Mouse (Mus musculus) stomach, embryonic 15.5 days (tissue): ENCODE measurements around the gene B430306N03Rik. TPM values are rescaled to one million over a fixed set of nuclear protein-coding genes. Genes with fewer than 3 reads are reported as not detected.

Source experiments
- ATAC-seq: fragments of 200-750 bp; cut with Nextera tagmentation; 2 replicates; pipeline ENCODE4 v1.8.0; 2017; ENCODE audit warnings: low read depth, moderate number of reproducible peaks, moderate TSS enrichment; ENCODE audit not compliant: insufficient read depth, low FRiP score
- H3K27ac ChIP-seq: fragments of 300-500 bp; sonication (generic); 2 replicates; pipeline ENCODE4 v1.5.1; 2015; ENCODE audit warnings: mild to moderate bottlenecking, inconsistent platforms
- H3K27me3 ChIP-seq: fragments of 300-500 bp; sonication (generic); replicated peaks from 2 replicates; pipeline ENCODE4 v1.6.1; 2015; ENCODE audit warnings: inconsistent platforms
- H3K36me3 ChIP-seq: fragments of 300-500 bp; sonication (generic); 2 replicates; pipeline ENCODE4 v1.6.1; 2015; ENCODE audit warnings: inconsistent platforms
- H3K4me1 ChIP-seq: fragments of 300-500 bp; sonication (generic); 2 replicates; pipeline ENCODE4 v1.6.1; 2015; ENCODE audit warnings: inconsistent platforms
- H3K4me2 ChIP-seq: fragments of 300-500 bp; sonication (generic); 2 replicates; pipeline ENCODE4 v1.6.1; 2015; ENCODE audit warnings: mild to moderate bottlenecking, inconsistent platforms
- H3K4me3 ChIP-seq: fragments of 300-500 bp; sonication (generic); replicated peaks from 2 replicates; pipeline ENCODE4 v1.5.1; 2015; ENCODE audit warnings: inconsistent platforms
- H3K9ac ChIP-seq: fragments of 300-500 bp; sonication (generic); 2 replicates; pipeline ENCODE4 v1.6.1; 2015; ENCODE audit warnings: inconsistent platforms
- H3K9me3 ChIP-seq: fragments of 300-500 bp; sonication (generic); 2 replicates; pipeline ENCODE4 v1.6.1; 2016; ENCODE audit warnings: inconsistent platforms
- WGBS: fragments of 180-500 bp; shearing (Covaris S2); methylation state at CpG from one replicate; pipeline ENCODE4 v1.1.7; 2015; 5-methylcytosine and 5-hydroxymethylcytosine counted together
- polyA plus RNA-seq: library from polyadenylated mRNA; unstranded; fragments of >200 nt; fragmentation: Nextera tagmentation; extraction: Ambion mirVana; gene quantifications from 2 replicates; pipeline ENCODE4 v1.2.1, GENCODE M21; 2015

Gene B430306N03Rik
- polyA plus RNA-seq, 1 experiment from 2014 or later, result 0.99 TPM

GRCm38 (mm10) chr17:48280943-48281738 lies 34.8 kb upstream of the B430306N03Rik start:
- Histone ChIP-seq H3K4me2 (peak overlapping the region; percentile 52), H3K36me3 (no peaks in the 10 kb centered on the region), H3K4me1 (0 out of 2 replicates have a peak, but pooled peaks cover 6% of the 10 kb centered on the region), H3K27ac (no peak overlapping the region), H3K27me3 (no peaks in the 10 kb centered on the region), H3K4me3 (peak overlapping the region; percentile 28), H3K9me3 (no peaks in the 10 kb centered on the region), H3K9ac (no peak overlapping the region)
- 27% methylated on average over 18 of the region's 18 CpGs for WGBS
- peak; percentile 18; the same call in 1 of the 2 replicates for ATAC-seq

GRCm38 (mm10) chr17:48281739-48282085 lies 34.2 kb upstream of the B430306N03Rik start:
- H3K9ac ChIP-seq, result no peak overlapping the region
- H3K36me3 ChIP-seq, result no peaks in the 10 kb centered on the region
- ATAC-seq, result no peak
- H3K4me1 ChIP-seq, result 0 out of 2 replicates have a peak, but pooled peaks cover 6% of the 10 kb centered on the region
- no peaks in the 10 kb centered on the region for H3K27me3 ChIP-seq
- WGBS, result 2% methylated on average over 3 of the region's 3 CpGs
- no peak overlapping the region for H3K27ac ChIP-seq
- no peaks in the 10 kb centered on the region for H3K9me3 ChIP-seq
- H3K4me3 ChIP-seq, result peak overlapping the region; percentile 28
- H3K4me2 ChIP-seq, result peak overlapping the region; percentile 52

GRCm38 (mm10) chr17:48286765-48287164 lies 29.2 kb upstream of the B430306N03Rik start:
- Histone ChIP-seq H3K4me2 (no peak overlapping the region), H3K27me3 (no peaks in the 10 kb centered on the region), H3K9ac (no peak overlapping the region), H3K36me3 (no peaks in the 10 kb centered on the region), H3K4me3 (no peak overlapping the region), H3K4me1 (no peaks in the 10 kb centered on the region), H3K9me3 (no peaks in the 10 kb centered on the region), H3K27ac (no peak overlapping the region)
- WGBS, result 55% methylated on average over 1 of the region's 1 CpGs
- no peak for ATAC-seq

- H3K27ac ChIP-seq, result no peak overlapping the region
- H3K36me3 ChIP-seq, result no peaks in the 10 kb centered on the region
- no peaks in the 10 kb centered on the region for H3K27me3 ChIP-seq
- H3K4me2 ChIP-seq, result no peak overlapping the region
- WGBS, result 69% methylated on average over 2 of the region's 2 CpGs
- H3K4me3 ChIP-seq, result no peak overlapping the region
- H3K9me3 ChIP-seq, result no peaks in the 10 kb centered on the region
- no peaks in the 10 kb centered on the region for H3K4me1 ChIP-seq
- ATAC-seq, result no peak
- no peak overlapping the region for H3K9ac ChIP-seq
These were observed 28.7 kb upstream of the B430306N03Rik start for GRCm38 (mm10) chr17:48287276-48287675.

- Histone ChIP-seq H3K4me2 (no peak overlapping the region), H3K27me3 (no peaks in the 10 kb centered on the region), H3K9me3 (no peaks in the 10 kb centered on the region), H3K36me3 (no peaks in the 10 kb centered on the region), H3K27ac (no peak overlapping the region), H3K4me3 (no peak overlapping the region), H3K9ac (no peak overlapping the region), H3K4me1 (no peaks in the 10 kb centered on the region)
- WGBS, result 77% methylated on average over 5 of the region's 5 CpGs
- no peak for ATAC-seq
These were observed 22.3 kb upstream of the B430306N03Rik start for GRCm38 (mm10) chr17:48293500-48294194.

GRCm38 (mm10) chr17:48299203-48299602 lies 16.7 kb upstream of the B430306N03Rik start, which contains the start of gene Treml2:
Gene Treml2, plus strand, starts transcription at chr17:48299498.
- 17% methylated on average over 3 of the region's 4 CpGs for WGBS
- H3K27ac ChIP-seq, result no peak within 1 kb of the TSS
- no peak within 1 kb of the TSS for H3K4me3 ChIP-seq
- H3K4me2 ChIP-seq, result 0 out of 2 replicates have a peak within 1 kb of the TSS, but pooled peaks have one; percentile 16
- no peaks in the 10 kb centered on the region for H3K27me3 ChIP-seq
- H3K4me1 ChIP-seq, result no peaks in the 10 kb centered on the region
- no peak within 1 kb of the TSS for H3K9ac ChIP-seq
- ATAC-seq, result peak; percentile 57; the same call in 1 of the 2 replicates
- H3K36me3 ChIP-seq, result no peaks in the 10 kb centered on the region
- H3K9me3 ChIP-seq, result no peaks in the 10 kb centered on the region

GRCm38 (mm10) chr17:48299756-48300155 lies 16.2 kb upstream of the B430306N03Rik start:
- no peak overlapping the region for H3K27ac ChIP-seq
- no peak overlapping the region for H3K4me3 ChIP-seq
- 40% methylated on average over 7 of the region's 7 CpGs for WGBS
- H3K27me3 ChIP-seq, result no peaks in the 10 kb centered on the region
- H3K36me3 ChIP-seq, result no peaks in the 10 kb centered on the region
- no peak overlapping the region for H3K9ac ChIP-seq
- H3K4me2 ChIP-seq, result 0 out of 2 replicates have a peak overlapping the region, but pooled peaks have one; percentile 16
- H3K4me1 ChIP-seq, result no peaks in the 10 kb centered on the region
- H3K9me3 ChIP-seq, result no peaks in the 10 kb centered on the region
- no peak for ATAC-seq

- 65% methylated on average over 7 of the region's 7 CpGs for WGBS
- H3K4me2 ChIP-seq, result 0 out of 2 replicates have a peak overlapping the region, but pooled peaks have one; percentile 16
- peak; percentile 69; the same call in 1 of the 2 replicates for ATAC-seq
- H3K4me1 ChIP-seq, result no peaks in the 10 kb centered on the region
- no peaks in the 10 kb centered on the region for H3K9me3 ChIP-seq
- no peaks in the 10 kb centered on the region for H3K27me3 ChIP-seq
- H3K9ac ChIP-seq, result no peak overlapping the region
- H3K27ac ChIP-seq, result no peak overlapping the region
- H3K36me3 ChIP-seq, result no peaks in the 10 kb centered on the region
- no peak overlapping the region for H3K4me3 ChIP-seq
These were observed 15.7 kb upstream of the B430306N03Rik start for GRCm38 (mm10) chr17:48300199-48300598.

GRCm38 (mm10) chr17:48300861-48301260 lies 15.1 kb upstream of the B430306N03Rik start:
- 63% methylated on average over 9 of the region's 9 CpGs for WGBS
- no peak overlapping the region for H3K4me3 ChIP-seq
- ATAC-seq, result no peak
- no peaks in the 10 kb centered on the region for H3K9me3 ChIP-seq
- H3K4me1 ChIP-seq, result no peaks in the 10 kb centered on the region
- no peak overlapping the region for H3K4me2 ChIP-seq
- H3K27ac ChIP-seq, result no peak overlapping the region
- no peaks in the 10 kb centered on the region for H3K36me3 ChIP-seq
- H3K9ac ChIP-seq, result no peak overlapping the region
- no peaks in the 10 kb centered on the region for H3K27me3 ChIP-seq

GRCm38 (mm10) chr17:48301792-48302191 lies 14.1 kb upstream of the B430306N03Rik start:
- Histone ChIP-seq H3K27ac (no peak overlapping the region), H3K9ac (no peak overlapping the region), H3K4me3 (no peak overlapping the region), H3K4me1 (no peaks in the 10 kb centered on the region), H3K27me3 (no peaks in the 10 kb centered on the region), H3K36me3 (no peaks in the 10 kb centered on the region), H3K4me2 (no peak overlapping the region), H3K9me3 (no peaks in the 10 kb centered on the region)
- no peak for ATAC-seq
- 86% methylated on average over 5 of the region's 5 CpGs for WGBS

GRCm38 (mm10) chr17:48312124-48312523 lies 3.8 kb upstream of the B430306N03Rik start:
- H3K27me3 ChIP-seq, result no peaks in the 10 kb centered on the region
- H3K36me3 ChIP-seq, result no peaks in the 10 kb centered on the region
- no peak overlapping the region for H3K27ac ChIP-seq
- no peak for ATAC-seq
- no peak overlapping the region for H3K9ac ChIP-seq
- no peak overlapping the region for H3K4me3 ChIP-seq
- H3K4me2 ChIP-seq, result no peak overlapping the region
- no peaks in the 10 kb centered on the region for H3K9me3 ChIP-seq
- H3K4me1 ChIP-seq, result no peaks in the 10 kb centered on the region
- WGBS, result 51% methylated on average over 2 of the region's 2 CpGs

- Histone ChIP-seq H3K9me3 (no peaks in the 10 kb centered on the region), H3K27ac (no peak overlapping the region), H3K4me1 (no peaks in the 10 kb centered on the region), H3K4me2 (no peak overlapping the region), H3K36me3 (no peaks in the 10 kb centered on the region), H3K27me3 (no peaks in the 10 kb centered on the region), H3K4me3 (no peak overlapping the region), H3K9ac (no peak overlapping the region)
- 96% methylated on average over 1 of the region's 1 CpGs for WGBS
- no peak for ATAC-seq
These were observed 2.7 kb downstream of the B430306N03Rik start for GRCm38 (mm10) chr17:48318686-48319085.
